Mouse (Mus musculus) gastrocnemius, postnatal 10 days (tissue): ENCODE data around the gene Snx30. TPM values are rescaled to one million over a fixed set of nuclear protein-coding genes. Genes with fewer than 3 reads are reported as not detected.

Experiments
- DNase-seq: peaks from one replicate; pipeline ENCODE4 v3.0.0; 2021; ENCODE audit warnings: mixed read lengths
- total RNA-seq, 2 experiments: library from RNA; stranded (reverse); gene quantifications; 2 replicates each; pipeline ENCODE4 v1.2.3; 2021

The Snx30 gene
- total RNA-seq, 2 experiments from 2014 or later: 5.9 to 10.8 TPM

GRCm38 (mm10) chr4:59907657-59908230 is 102.1 kb downstream of the Snx30 start:
- no peak for DNase-seq

DNA sequence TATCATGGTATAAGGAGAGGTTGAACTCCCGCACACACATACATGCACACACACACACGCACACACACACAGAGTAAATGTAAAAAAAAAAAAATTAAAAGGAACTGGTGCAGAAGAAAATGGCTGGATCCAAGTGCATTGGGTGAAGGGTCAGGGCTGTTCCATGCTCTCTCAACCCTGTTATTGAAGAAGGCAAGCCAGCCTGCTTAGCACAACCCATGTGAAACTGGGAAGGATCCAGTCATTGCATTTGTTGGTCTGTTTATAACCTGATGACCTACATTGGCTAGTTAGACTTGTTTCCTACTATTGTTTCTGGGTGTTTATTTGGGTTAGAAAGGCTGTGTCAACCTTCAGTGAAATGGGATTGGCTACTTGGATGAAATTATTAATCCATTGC is 103.1 kb downstream of the Snx30 start:
- no peak for DNase-seq

- DNase-seq: no peak
Observed at GRCm38 (mm10) chr4:59914608-59915403, 109.2 kb downstream of the Snx30 start, which contains the start of gene Slc46a2. Slc46a2 (minus strand) TSS chr4:59915056.

GRCm38 (mm10) chr4:59917966-59918365 is 112.3 kb downstream of the Snx30 start:
- DNase-seq: no peak

- DNase-seq: no peak
Observed at GRCm38 (mm10) chr4:59925082-59925481, 119.4 kb downstream of the Snx30 start.

DNA sequence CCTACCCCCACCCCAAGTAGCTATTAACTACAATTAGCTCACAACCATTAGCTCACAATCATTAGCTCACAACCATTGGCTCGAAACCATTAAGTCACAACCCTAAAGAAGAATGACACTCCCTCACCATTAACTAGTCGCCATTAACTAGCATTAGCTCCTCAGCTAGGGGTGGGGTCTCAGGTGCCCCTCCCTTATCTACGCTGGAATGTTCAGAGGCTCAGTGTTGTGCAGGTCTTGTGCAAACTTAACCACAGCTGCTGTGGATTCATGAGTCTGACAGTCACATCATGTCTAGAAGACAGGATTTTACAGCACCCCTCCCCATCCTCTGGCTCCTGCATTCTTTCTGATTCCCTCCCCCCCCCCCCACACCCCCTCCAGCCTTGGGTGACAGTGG is 122.0 kb downstream of the Snx30 start:
- DNase-seq: no peak

DNA sequence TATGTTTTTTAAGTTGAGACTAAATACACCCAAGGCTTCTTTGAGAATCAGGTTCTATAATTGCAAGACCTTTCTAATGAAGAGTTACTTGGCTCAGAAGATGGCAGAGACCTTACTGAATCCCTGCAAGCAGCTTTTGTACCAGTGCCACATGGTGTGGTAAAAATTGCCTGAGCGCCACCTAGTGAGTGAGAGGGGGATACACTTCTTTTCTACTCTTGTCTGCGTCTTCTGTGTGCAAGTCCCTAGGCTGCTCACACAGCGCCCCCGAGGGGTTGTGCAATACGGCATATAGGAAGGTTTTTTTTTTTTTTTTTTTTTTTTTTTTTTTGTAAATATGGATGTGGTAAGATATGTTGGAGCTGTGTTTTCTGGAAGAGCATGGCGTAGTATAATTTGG is 122.7 kb downstream of the Snx30 start:
- peak; percentile 33 for DNase-seq

DNA sequence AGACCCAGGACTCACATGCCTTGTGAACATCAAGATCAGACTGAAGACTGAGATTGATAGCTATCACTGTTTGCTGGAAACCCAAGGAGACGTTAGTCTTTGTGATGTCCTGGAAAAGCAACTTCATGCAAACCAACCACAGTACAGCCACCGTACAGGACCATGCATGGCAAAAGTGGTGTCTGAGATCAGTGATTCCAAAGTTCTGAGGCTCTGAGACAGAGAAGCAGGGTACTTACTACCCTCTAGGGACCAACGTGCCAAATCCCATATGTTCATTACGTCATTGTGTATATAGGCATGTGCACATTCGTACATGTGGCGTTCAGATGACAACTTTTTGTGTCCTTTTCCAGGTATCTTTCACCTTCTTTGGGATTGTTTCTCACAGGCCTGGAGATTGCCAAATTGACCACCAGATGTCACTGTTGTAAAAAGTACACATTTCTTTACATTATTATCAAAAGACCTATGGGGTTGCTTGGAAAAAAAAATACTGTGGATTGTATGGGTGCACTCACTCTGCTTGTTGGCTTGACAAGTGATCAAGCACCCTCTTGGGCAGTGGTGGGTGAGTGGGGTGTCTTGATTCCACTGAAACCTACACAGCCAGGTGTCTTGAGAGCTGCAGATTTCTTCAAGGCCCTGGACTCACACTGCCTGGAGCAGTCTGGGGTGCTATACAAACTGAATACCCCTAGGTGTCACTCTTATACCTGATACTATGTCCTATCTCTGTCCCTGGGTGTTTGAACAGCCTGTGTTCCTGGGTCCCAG is 127.1 kb downstream of the Snx30 start:
- no peak for DNase-seq

DNA sequence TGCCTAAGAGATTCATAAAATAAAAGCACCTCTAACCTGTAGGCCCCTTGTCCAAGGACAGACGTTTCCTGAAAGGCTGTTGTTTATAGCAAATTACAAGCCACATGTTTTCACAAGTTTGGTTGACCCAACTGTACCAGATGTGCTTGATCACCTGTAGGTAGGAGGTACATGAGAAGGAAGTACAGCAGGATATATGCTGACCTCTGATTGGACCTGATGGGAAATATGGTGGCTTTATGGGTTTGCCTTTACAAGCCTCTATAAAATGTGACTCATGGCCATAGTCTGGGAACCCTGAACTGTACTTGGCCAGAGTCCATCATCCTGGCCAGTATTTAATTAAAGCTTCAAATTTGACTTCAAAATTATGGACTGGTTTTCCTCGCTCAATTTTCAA is 131.9 kb downstream of the Snx30 start:
- no peak for DNase-seq

Other genes with a start within 250 kb of the Snx30 start
- gene Hsdl2, start 224.3 kb upstream of the Snx30 start, total RNA-seq: 10 to 100 TPM; 48.3 to 51.6 TPM
- gene E130308A19Rik, start 179.6 kb upstream of the Snx30 start, total RNA-seq: 1 to 10 TPM; 7.0 to 7.7 TPM
- gene Inip, start 4.3 kb upstream of the Snx30 start, total RNA-seq: 1 to 10 TPM; 4.9 to 7.1 TPM
- not detected for gene Slc46a2, start 109.2 kb downstream of the Snx30 start, total RNA-seq
- not detected for gene Mup4, start 154.9 kb downstream of the Snx30 start, total RNA-seq
- gene Mup6, start 158.5 kb downstream of the Snx30 start, total RNA-seq: not detected